Mouse (Mus musculus) forebrain, postnatal 0 days (tissue): ENCODE measurements around the gene Cars. TPM values are rescaled to one million over a fixed set of nuclear protein-coding genes. Genes with fewer than 3 reads are reported as not detected.

ENCODE experiments used
- ATAC-seq: fragments of 200-750 bp; cut with Nextera tagmentation; 2 replicates; pipeline ENCODE4 v1.8.0; 2017; ENCODE audit warnings: mild to moderate bottlenecking, moderate library complexity
- DNase-seq: peaks from one replicate; pipeline ENCODE4 v3.0.0-alpha.2; 2015
- H3K27ac ChIP-seq: fragments of 300-500 bp; sonication (generic); 2 replicates; pipeline ENCODE4 v1.5.1; 2014; ENCODE audit warnings: low read depth, mild to moderate bottlenecking, antibody characterized with exemption, low read length, moderate library complexity, mixed read lengths
- H3K27me3 ChIP-seq: fragments of 300-500 bp; sonication (generic); 2 replicates; pipeline ENCODE4 v1.6.1; 2014; ENCODE audit warnings: mild to moderate bottlenecking, low read length, mixed read lengths; ENCODE audit not compliant: insufficient read depth
- H3K36me3 ChIP-seq: fragments of 300-500 bp; sonication (generic); 2 replicates; pipeline ENCODE4 v1.6.1; 2014; ENCODE audit warnings: mild to moderate bottlenecking, moderate library complexity; ENCODE audit not compliant: insufficient read depth
- H3K4me1 ChIP-seq: fragments of 300-500 bp; sonication (generic); 2 replicates; pipeline ENCODE4 v1.6.1; 2014; ENCODE audit warnings: antibody characterized with exemption; ENCODE audit not compliant: insufficient read depth
- H3K4me2 ChIP-seq: fragments of 300-500 bp; sonication (generic); 2 replicates; pipeline ENCODE4 v1.6.1; 2014; ENCODE audit warnings: low read depth, mild to moderate bottlenecking, moderate library complexity
- H3K4me3 ChIP-seq: fragments of 300-500 bp; sonication (generic); 2 replicates; pipeline ENCODE4 v1.5.1; 2014; ENCODE audit warnings: low read depth, low read length, mixed read lengths
- H3K9ac ChIP-seq: fragments of 300-500 bp; sonication (generic); 2 replicates; pipeline ENCODE4 v1.6.1; 2014; ENCODE audit warnings: mild to moderate bottlenecking
- H3K9me3 ChIP-seq: fragments of 300-500 bp; sonication (generic); 2 replicates; pipeline ENCODE4 v1.6.1; 2016; ENCODE audit warnings: low read length
- CTCF ChIP-seq: sonication (generic); IDR thresholded peaks from 2 replicates; pipeline ENCODE4 v1.5.1; 2016; ENCODE audit warnings: antibody characterized with exemption, control low read depth, low read depth
- WGBS: fragments of 180-500 bp; shearing (Covaris S2); extraction: QIAGEN DNeasy Blood & Tissue Kit; methylation state at CpG from one replicate; pipeline ENCODE4 v1.1.7; 2014; 5-methylcytosine and 5-hydroxymethylcytosine counted together
- microRNA-seq, 2 experiments: library from miRNA; unstranded; fragments of <30 nt; microRNA quantifications; one replicate each; pipeline ENCODE4; 2016
- polyA plus RNA-seq: library from polyadenylated mRNA; unstranded; fragments of >200 nt; fragmentation: Nextera tagmentation; extraction: Ambion mirVana; gene quantifications from 2 replicates; pipeline ENCODE4 v1.2.1, GENCODE M21; 2015
- total RNA-seq: library from RNA; depleted of rRNA; stranded (reverse); fragments of >200 nt; gene quantifications from 2 replicates; pipeline ENCODE4 v1.2.3, GENCODE M21; 2014; rRNA removed

The Cars gene
- total and polyA plus RNA-seq, 2 experiments from 2014 or later: 68.1 to 74.9 TPM

DNA sequence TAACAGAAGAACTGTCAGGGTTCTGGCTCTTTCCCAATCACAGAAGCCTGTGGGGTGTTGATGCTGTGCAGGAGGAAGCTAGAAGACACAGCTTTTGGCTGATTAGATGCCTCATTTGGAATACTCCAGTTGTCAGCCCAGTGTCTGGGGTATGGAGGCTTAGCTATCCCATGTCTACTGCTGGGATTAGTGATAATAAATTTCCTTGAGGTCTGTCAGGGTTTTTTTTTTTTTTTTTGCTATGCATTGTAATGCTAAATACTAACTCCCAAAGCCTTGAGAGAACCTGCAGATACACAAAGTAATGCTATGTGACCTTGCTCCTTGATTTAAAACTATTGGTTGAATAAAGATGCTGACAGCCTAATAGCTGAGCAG lies 88.6 kb downstream of the Cars start:
- Histone ChIP-seq H3K4me2 (no peak overlapping the region), H3K9ac (no peak overlapping the region), H3K36me3 (peaks cover 31% of the 10 kb centered on the region), H3K27me3 (no peaks in the 10 kb centered on the region), H3K4me1 (no peaks in the 10 kb centered on the region), H3K27ac (no peak overlapping the region), H3K4me3 (no peak overlapping the region), H3K9me3 (no peaks in the 10 kb centered on the region)
- TF ChIP-seq CTCF: no peak
- ATAC-seq: no peak
- no peak for DNase-seq

DNA sequence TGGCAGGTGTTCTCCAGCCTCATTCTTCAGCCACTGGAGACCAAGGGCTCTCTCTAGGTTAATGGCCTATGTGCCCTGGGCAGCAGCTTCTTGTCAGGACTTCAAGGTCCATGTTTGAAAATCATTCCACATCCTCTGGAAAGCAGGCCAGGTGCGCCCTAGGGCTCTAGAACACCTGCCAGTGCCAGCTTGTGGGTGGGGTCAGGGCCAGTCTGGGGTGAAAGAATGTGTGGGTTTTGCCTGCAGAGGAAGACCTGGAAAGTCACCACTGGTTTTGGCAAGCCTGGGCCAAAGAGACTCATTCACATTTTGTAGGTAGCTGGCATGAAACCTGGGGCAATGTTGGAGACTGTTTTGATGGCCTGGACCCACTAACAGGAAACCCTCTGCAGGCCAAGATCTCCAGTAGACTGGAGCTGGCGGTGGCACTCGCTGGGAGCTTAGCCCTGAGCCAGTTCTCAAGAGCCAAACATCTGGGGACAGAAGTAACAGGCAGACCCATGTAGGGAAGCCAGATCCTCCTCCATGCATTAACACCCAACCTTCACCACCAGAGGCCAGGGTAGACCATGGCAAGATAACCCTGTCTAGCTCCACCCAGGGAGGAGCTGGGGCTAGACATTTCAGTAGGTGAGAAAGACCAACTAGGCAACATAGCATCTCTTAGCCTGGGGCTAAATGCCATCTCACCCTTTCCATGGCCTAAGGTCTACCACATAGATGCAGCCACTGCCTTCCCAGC lies 89.1 kb downstream of the Cars start:
- H3K9me3 ChIP-seq: no peaks in the 10 kb centered on the region
- DNase-seq: no peak

DNA sequence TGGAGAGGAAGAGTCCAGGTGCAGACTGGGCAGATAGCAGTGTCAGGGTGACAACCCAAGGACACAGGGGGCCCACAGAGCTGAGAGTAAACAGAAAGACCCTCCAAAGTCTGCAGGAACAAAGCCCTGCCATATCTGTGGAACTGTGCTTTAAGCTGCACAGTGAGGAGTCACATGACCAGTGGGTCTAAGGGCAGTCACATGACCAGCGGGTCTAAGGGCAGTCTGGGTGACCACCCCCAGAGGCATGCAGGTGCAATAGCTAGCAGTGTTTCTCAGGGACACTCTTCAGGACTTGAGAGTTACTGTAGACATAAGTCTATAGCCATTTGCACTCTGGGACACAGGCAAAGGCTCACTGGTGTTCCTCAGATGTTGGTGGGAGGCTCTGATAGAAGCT lies 90.3 kb downstream of the Cars start:
- Histone ChIP-seq H3K27ac (no peak overlapping the region), H3K4me2 (no peak overlapping the region), H3K36me3 (peaks cover 16% of the 10 kb centered on the region), H3K9ac (no peak overlapping the region), H3K9me3 (no peaks in the 10 kb centered on the region), H3K4me3 (no peak overlapping the region), H3K4me1 (no peaks in the 10 kb centered on the region), H3K27me3 (no peaks in the 10 kb centered on the region)
- ATAC-seq: no peak
- WGBS: 81% methylated on average over 1 of the region's 1 CpGs
- no peak for DNase-seq
- no peak for TF ChIP-seq CTCF

More for the DNA sequence above, 89.1 kb downstream of the Cars start:
- ATAC-seq: no peak
- Histone ChIP-seq H3K36me3 (peaks cover 27% of the 10 kb centered on the region), H3K4me2 (no peak overlapping the region), H3K4me3 (no peak overlapping the region), H3K4me1 (no peaks in the 10 kb centered on the region), H3K27me3 (no peaks in the 10 kb centered on the region), H3K9ac (no peak overlapping the region), H3K27ac (no peak overlapping the region)
- 91% methylated on average over 3 of the region's 3 CpGs for WGBS
- TF ChIP-seq CTCF: no peak

Small RNA genes lying within 50 kb of the gene (microRNA-seq; reads per million reads assigned to microRNA genes)
- gene Mir7064: 1.1 to 1.2 reads per million in 2 experiments

Other genes with a start within 250 kb of the Cars start
- gene Cdkn1c, start 139.0 kb downstream of the Cars start, total RNA-seq: 99.0 and 123 TPM in 2 replicates
- gene Cdkn1c, start 139.0 kb downstream of the Cars start, polyA plus RNA-seq: 119 and 124 TPM in 2 replicates
- 0.92 and 1.7 TPM in 2 replicates for gene Slc22a18, start 126.4 kb downstream of the Cars start, total RNA-seq
- gene Slc22a18, start 126.4 kb downstream of the Cars start, polyA plus RNA-seq: 0.71 and 1.0 TPM in 2 replicates
- 0.46 TPM in 1 of 2 replicates, not detected in the other for gene Phlda2, start 96.9 kb downstream of the Cars start, total RNA-seq
- 0.60 TPM in 1 of 2 replicates, not detected in the other for gene Phlda2, start 96.9 kb downstream of the Cars start, polyA plus RNA-seq
- gene Nap1l4, start 51.0 kb downstream of the Cars start, total RNA-seq: 202 and 216 TPM in 2 replicates
- 236 and 258 TPM in 2 replicates for gene Nap1l4, start 51.0 kb downstream of the Cars start, polyA plus RNA-seq
- 0.10 and 0.46 TPM in 2 replicates for gene Tnfrsf26, start 28.6 kb upstream of the Cars start, total RNA-seq
- 0.11 and 0.16 TPM in 2 replicates for gene Tnfrsf26, start 28.6 kb upstream of the Cars start, polyA plus RNA-seq
- 1.3 and 1.8 TPM in 2 replicates for gene Tnfrsf22, start 49.6 kb upstream of the Cars start, total RNA-seq
- 3.6 and 4.9 TPM in 2 replicates for gene Tnfrsf22, start 49.6 kb upstream of the Cars start, polyA plus RNA-seq
- gene Tnfrsf23, start 85.8 kb upstream of the Cars start, total RNA-seq: 1.7 and 1.9 TPM in 2 replicates
- 0.43 and 0.54 TPM in 2 replicates for gene Tnfrsf23, start 85.8 kb upstream of the Cars start, polyA plus RNA-seq
- gene Osbpl5, start 156.9 kb upstream of the Cars start, total RNA-seq: 38.3 and 43.8 TPM in 2 replicates
- 19.6 and 26.2 TPM in 2 replicates for gene Osbpl5, start 156.9 kb upstream of the Cars start, polyA plus RNA-seq
- not detected in 2 replicates for gene Mrgprg, start 166.9 kb upstream of the Cars start, total RNA-seq
- not detected in 2 replicates for gene Mrgprg, start 166.9 kb upstream of the Cars start, polyA plus RNA-seq
- gene Mrgpre, start 184.4 kb upstream of the Cars start, total RNA-seq: 5.2 and 5.9 TPM in 2 replicates
- 5.9 and 8.3 TPM in 2 replicates for gene Mrgpre, start 184.4 kb upstream of the Cars start, polyA plus RNA-seq
- gene Nadsyn1, start 222.8 kb upstream of the Cars start, total RNA-seq: 4.9 and 7.9 TPM in 2 replicates
- gene Nadsyn1, start 222.8 kb upstream of the Cars start, polyA plus RNA-seq: 3.5 and 3.6 TPM in 2 replicates
- gene Dhcr7, start 223.1 kb upstream of the Cars start, total RNA-seq: 40.5 and 52.7 TPM in 2 replicates
- gene Dhcr7, start 223.1 kb upstream of the Cars start, polyA plus RNA-seq: 63.8 and 75.4 TPM in 2 replicates